Mouse (Mus musculus): Measurements from ENCODE around the gene Pum1. TPM values are rescaled to one million over a fixed set of nuclear protein-coding genes. Genes with fewer than 3 reads are reported as not detected.

The Pum1 gene
- total and polyA plus RNA-seq, 2 experiments from 2014 or later, result 30.1 to 62.4 TPM

GRCm38 (mm10) chr4:130637488-130638422, 25.4 kb upstream of the Pum1 start:
- Histone ChIP-seq H3K27ac (ENCODE audit: low read depth) (no peak overlapping the region), H3K9ac (replicated peaks; ENCODE audit: low read depth, low read length) (no peak overlapping the region), H3K4me2 (ENCODE audit: low read depth, low read length) (no peak overlapping the region), H3K4me1 (ENCODE audit: control insufficient read depth, insufficient read depth) (no peaks in the 10 kb centered on the region), H3K9me3 (replicated peaks; ENCODE audit: control insufficient read depth, low read length) (no peaks in the 10 kb centered on the region), H3K36me3 (replicated peaks; ENCODE audit: control insufficient read depth, insufficient read depth, low read length) (no peaks in the 10 kb centered on the region), H3K27me3 (ENCODE audit: control insufficient read depth, insufficient read depth, low read length) (no peaks in the 10 kb centered on the region), H3K4me3 (ENCODE audit: low read depth, low read length) (no peak overlapping the region)
- ATAC-seq (ENCODE audit: insufficient read depth, low read depth) (no peak), DNase-seq (ENCODE audit: low spot score) (no peak)
- no peak for TF ChIP-seq EP300 (IDR thresholded peaks at IDR 0.05; ENCODE audit: low read depth)
- no peak for TF ChIP-seq CTCF (IDR thresholded peaks at IDR 0.05; ENCODE audit: low read depth)
- 82% methylated on average over 7 of the region's 9 CpGs for WGBS

- Histone ChIP-seq H3K9me3 (replicated peaks; ENCODE audit: control insufficient read depth, low read length) (no peaks in the 10 kb centered on the region), H3K36me3 (replicated peaks; ENCODE audit: control insufficient read depth, insufficient read depth, low read length) (no peaks in the 10 kb centered on the region), H3K4me2 (ENCODE audit: low read depth, low read length) (no peak overlapping the region), H3K4me1 (ENCODE audit: control insufficient read depth, insufficient read depth) (no peaks in the 10 kb centered on the region), H3K9ac (replicated peaks; ENCODE audit: low read depth, low read length) (no peak overlapping the region), H3K27me3 (ENCODE audit: control insufficient read depth, insufficient read depth, low read length) (no peaks in the 10 kb centered on the region), H3K27ac (ENCODE audit: low read depth) (no peak overlapping the region), H3K4me3 (ENCODE audit: low read depth, low read length) (no peak overlapping the region)
- ATAC-seq (ENCODE audit: insufficient read depth, low read depth) (no peak), DNase-seq (ENCODE audit: low spot score) (no peak)
- WGBS, result 66% methylated on average over 9 of the region's 9 CpGs
- TF ChIP-seq CTCF (IDR thresholded peaks at IDR 0.05; ENCODE audit: low read depth) (no peak), EP300 (IDR thresholded peaks at IDR 0.05; ENCODE audit: low read depth) (no peak)
Measured at GRCm38 (mm10) chr4:130640031-130640717, 22.9 kb upstream of the Pum1 start.

GRCm38 (mm10) chr4:130642468-130642867, 20.7 kb upstream of the Pum1 start:
- H3K4me2 ChIP-seq (ENCODE audit: low read depth, low read length), result no peak overlapping the region
- no peak overlapping the region for H3K4me3 ChIP-seq (ENCODE audit: low read depth, low read length)
- no peak for DNase-seq (ENCODE audit: low spot score)
- no peak overlapping the region for H3K27ac ChIP-seq (ENCODE audit: low read depth)
- H3K36me3 ChIP-seq (replicated peaks; ENCODE audit: control insufficient read depth, insufficient read depth, low read length), result no peaks in the 10 kb centered on the region
- no peaks in the 10 kb centered on the region for H3K4me1 ChIP-seq (ENCODE audit: control insufficient read depth, insufficient read depth)
- 82% methylated on average over 5 of the region's 5 CpGs for WGBS
- TF ChIP-seq CTCF (IDR thresholded peaks at IDR 0.05; ENCODE audit: low read depth), result no peak
- TF ChIP-seq EP300 (IDR thresholded peaks at IDR 0.05; ENCODE audit: low read depth), result no peak
- H3K9ac ChIP-seq (replicated peaks; ENCODE audit: low read depth, low read length), result no peak overlapping the region
- no peak for ATAC-seq (ENCODE audit: insufficient read depth, low read depth)
- no peaks in the 10 kb centered on the region for H3K27me3 ChIP-seq (ENCODE audit: control insufficient read depth, insufficient read depth, low read length)
- no peaks in the 10 kb centered on the region for H3K9me3 ChIP-seq (replicated peaks; ENCODE audit: control insufficient read depth, low read length)

- no peaks in the 10 kb centered on the region for H3K36me3 ChIP-seq (replicated peaks; ENCODE audit: control insufficient read depth, insufficient read depth, low read length)
- no peaks in the 10 kb centered on the region for H3K9me3 ChIP-seq (replicated peaks; ENCODE audit: control insufficient read depth, low read length)
- no peak overlapping the region for H3K27ac ChIP-seq (ENCODE audit: low read depth)
- no peak overlapping the region for H3K4me3 ChIP-seq (ENCODE audit: low read depth, low read length)
- H3K27me3 ChIP-seq (ENCODE audit: control insufficient read depth, insufficient read depth, low read length), result no peaks in the 10 kb centered on the region
- ATAC-seq (ENCODE audit: insufficient read depth, low read depth) (no peak), DNase-seq (ENCODE audit: low spot score) (no peak)
- TF ChIP-seq CTCF (IDR thresholded peaks at IDR 0.05; ENCODE audit: low read depth) (no peak), EP300 (IDR thresholded peaks at IDR 0.05; ENCODE audit: low read depth) (no peak)
- H3K4me1 ChIP-seq (ENCODE audit: control insufficient read depth, insufficient read depth), result no peaks in the 10 kb centered on the region
- H3K9ac ChIP-seq (replicated peaks; ENCODE audit: low read depth, low read length), result no peak overlapping the region
- WGBS, result 81% methylated on average over 1 of the region's 1 CpGs
- H3K4me2 ChIP-seq (ENCODE audit: low read depth, low read length), result no peak overlapping the region
Measured at GRCm38 (mm10) chr4:130645426-130645825, 17.7 kb upstream of the Pum1 start.

GRCm38 (mm10) chr4:130651286-130651685, 11.8 kb upstream of the Pum1 start:
- H3K4me1 ChIP-seq (ENCODE audit: control insufficient read depth, insufficient read depth), result no peaks in the 10 kb centered on the region
- TF ChIP-seq EP300 (IDR thresholded peaks at IDR 0.05; ENCODE audit: low read depth) (no peak), CTCF (IDR thresholded peaks at IDR 0.05; ENCODE audit: low read depth) (no peak)

More at GRCm38 (mm10) chr4:130651286-130651685, 11.8 kb upstream of the Pum1 start:
- Histone ChIP-seq H3K9me3 (replicated peaks; ENCODE audit: control insufficient read depth, low read length) (no peaks in the 10 kb centered on the region), H3K27me3 (ENCODE audit: control insufficient read depth, insufficient read depth, low read length) (no peaks in the 10 kb centered on the region), H3K4me2 (ENCODE audit: low read depth, low read length) (no peak overlapping the region), H3K9ac (replicated peaks; ENCODE audit: low read depth, low read length) (no peak overlapping the region), H3K36me3 (replicated peaks; ENCODE audit: control insufficient read depth, insufficient read depth, low read length) (no peaks in the 10 kb centered on the region), H3K27ac (ENCODE audit: low read depth) (no peak overlapping the region), H3K4me3 (ENCODE audit: low read depth, low read length) (no peak overlapping the region)
- WGBS, result 74% methylated on average over 4 of the region's 4 CpGs
- ATAC-seq (ENCODE audit: insufficient read depth, low read depth) (no peak), DNase-seq (ENCODE audit: low spot score) (no peak)

All from heart, postnatal 0 days (tissue).